Mouse (Mus musculus) monocyte, adult 5-6 weeks (primary cell): Measurements from ENCODE around the gene Rflnb. TPM values are rescaled to one million over a fixed set of nuclear protein-coding genes. Genes with fewer than 3 reads are reported as not detected.
A peak's percentile ranks its signal among the peaks of the same experiment; 100 is the strongest.
"Not testable (repeated sequence)": the region's sequence is repeated elsewhere in the genome, so short reads cannot be mapped to it uniquely, and the experiment has no call there.

Experiments
- ATAC-seq: fragments of 153-309, 156-312 bp; replicated peaks from 2 replicates; pipeline ENCODE4 v1.8.0; 2017; ENCODE audit warnings: mild to moderate bottlenecking; ENCODE audit not compliant: low TSS enrichment, insufficient number of reproducible peaks, severe bottlenecking, poor library complexity, low FRiP score
- total RNA-seq: library from RNA; stranded (forward); fragments of 200-1000, 200-491, 200-594 nt; gene quantifications from 3 replicates; pipeline ENCODE4 v1.2.3, GENCODE M21; 2017

Rflnb gene
- total RNA-seq, 1 experiment from 2014 or later = 29.5 TPM

GRCm38 (mm10) chr11:76040106-76040505, 12.5 kb upstream of the Rflnb start:
- ATAC-seq = no peak

DNA sequence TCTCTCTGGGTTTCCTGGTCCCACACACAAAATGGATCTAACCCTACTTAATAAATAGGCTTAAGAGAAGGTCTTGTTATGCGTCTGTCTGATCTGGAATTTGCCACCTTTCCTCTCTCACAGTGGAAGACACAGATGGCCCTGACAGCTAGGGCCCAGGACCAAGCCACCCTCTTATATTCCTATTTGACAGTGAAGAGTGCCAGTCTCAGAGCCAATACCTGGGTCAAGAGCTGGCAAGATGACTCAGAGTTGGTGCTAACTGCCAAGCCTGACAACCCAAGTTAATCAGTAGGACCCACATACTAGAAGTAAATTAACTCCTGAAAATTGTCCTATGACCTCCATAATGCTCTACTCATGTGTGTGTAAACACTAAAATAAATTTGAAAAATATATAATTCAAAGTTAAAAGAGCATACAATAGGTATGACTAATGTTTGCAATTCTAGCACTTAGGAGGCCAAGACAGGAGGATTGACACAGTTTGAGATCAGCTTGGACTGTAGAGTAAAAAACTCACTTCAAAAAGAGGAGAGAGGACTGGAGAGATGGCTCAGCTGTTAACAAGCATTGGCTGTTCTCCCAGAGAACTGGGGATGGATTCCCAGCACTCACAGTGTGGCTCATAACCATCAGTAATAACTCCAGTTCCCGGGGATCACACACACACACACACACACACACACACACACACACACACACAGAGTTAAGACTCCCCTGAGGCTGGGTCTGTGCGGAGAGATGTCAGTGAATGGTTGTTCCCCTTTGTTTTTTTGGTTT, 11.9 kb upstream of the Rflnb start:
- ATAC-seq = no peak

GRCm38 (mm10) chr11:76037581-76038294, 10.2 kb upstream of the Rflnb start:
- no peak for ATAC-seq

DNA sequence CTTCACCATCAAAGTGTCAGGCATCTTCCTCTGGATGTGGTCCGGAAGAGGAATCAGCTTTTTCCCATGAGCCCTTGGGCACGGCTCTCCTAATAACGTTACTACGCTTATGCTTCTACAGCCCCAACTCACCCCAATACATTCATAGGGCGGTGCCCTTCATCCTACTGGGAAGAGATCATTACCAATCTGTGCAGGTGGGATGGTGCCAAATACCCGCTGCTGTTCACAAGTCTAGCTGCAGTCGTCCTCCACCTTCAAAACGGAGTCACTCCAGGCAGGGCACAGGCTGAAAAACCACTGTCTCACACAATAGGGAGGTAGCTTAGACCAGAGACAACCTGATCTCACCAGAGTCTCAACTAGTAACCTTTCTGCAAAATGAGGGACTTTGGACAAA, 7.6 kb upstream of the Rflnb start:
- no peak for ATAC-seq

- ATAC-seq = peak; percentile 83
Measured at GRCm38 (mm10) chr11:76033836-76034235, 6.3 kb upstream of the Rflnb start.

DNA sequence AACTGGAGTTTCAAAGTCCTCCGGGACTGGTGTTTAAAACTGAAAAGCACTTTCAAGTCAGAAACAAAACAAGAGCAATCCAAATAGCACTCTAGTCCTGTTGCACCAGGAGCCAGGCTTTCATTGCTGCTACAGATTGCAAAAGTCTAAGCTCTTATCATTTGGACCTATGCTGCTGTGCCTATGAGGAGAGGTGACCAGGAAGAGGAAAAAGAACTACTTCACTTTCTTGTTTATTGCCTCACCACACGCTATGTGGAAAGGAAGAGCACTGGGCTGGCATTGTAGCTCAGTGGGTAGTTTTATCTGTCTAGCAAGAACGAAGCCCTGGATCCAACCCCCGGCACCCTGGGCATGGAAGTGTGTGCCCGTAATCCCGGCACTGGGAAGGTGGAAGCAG, 5.8 kb upstream of the Rflnb start:
- ATAC-seq = peak; percentile 82

- peak; percentile 7; the same call in 1 of the 2 replicates for ATAC-seq
Measured at GRCm38 (mm10) chr11:76028072-76028465, 487 bp upstream of the Rflnb start.

GRCm38 (mm10) chr11:76026527-76027138, 949 bp downstream of the Rflnb start:
- ATAC-seq = no peak

- ATAC-seq = no peak
Measured at GRCm38 (mm10) chr11:76025080-76025583, 2.5 kb downstream of the Rflnb start.

- no peak for ATAC-seq
Measured at GRCm38 (mm10) chr11:76020916-76021315, 6.7 kb downstream of the Rflnb start.

- ATAC-seq = no peak
Measured at GRCm38 (mm10) chr11:76019879-76020278, 7.7 kb downstream of the Rflnb start.

- ATAC-seq = no peak
Measured at GRCm38 (mm10) chr11:76015814-76016213, 11.8 kb downstream of the Rflnb start.

DNA sequence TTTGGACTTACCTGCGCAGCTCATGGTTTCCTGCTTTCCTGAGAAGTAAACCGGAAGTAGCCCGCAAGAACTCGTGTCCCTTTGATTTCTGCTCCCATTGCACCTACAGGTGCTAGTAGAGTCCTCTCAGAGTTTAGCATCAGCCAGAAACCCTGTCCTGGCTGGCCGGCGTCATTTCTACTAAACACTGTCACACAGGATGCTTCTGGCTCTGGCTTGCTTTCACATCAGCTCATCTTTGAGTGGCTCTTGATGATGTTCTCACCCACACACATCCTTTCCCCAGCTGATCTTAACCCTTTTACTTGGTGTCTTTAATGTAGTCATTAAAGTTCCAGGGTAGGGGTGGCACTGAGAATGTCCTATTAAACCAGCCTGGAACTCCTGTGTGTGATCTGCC, 12.3 kb downstream of the Rflnb start:
- ATAC-seq = no peak

DNA sequence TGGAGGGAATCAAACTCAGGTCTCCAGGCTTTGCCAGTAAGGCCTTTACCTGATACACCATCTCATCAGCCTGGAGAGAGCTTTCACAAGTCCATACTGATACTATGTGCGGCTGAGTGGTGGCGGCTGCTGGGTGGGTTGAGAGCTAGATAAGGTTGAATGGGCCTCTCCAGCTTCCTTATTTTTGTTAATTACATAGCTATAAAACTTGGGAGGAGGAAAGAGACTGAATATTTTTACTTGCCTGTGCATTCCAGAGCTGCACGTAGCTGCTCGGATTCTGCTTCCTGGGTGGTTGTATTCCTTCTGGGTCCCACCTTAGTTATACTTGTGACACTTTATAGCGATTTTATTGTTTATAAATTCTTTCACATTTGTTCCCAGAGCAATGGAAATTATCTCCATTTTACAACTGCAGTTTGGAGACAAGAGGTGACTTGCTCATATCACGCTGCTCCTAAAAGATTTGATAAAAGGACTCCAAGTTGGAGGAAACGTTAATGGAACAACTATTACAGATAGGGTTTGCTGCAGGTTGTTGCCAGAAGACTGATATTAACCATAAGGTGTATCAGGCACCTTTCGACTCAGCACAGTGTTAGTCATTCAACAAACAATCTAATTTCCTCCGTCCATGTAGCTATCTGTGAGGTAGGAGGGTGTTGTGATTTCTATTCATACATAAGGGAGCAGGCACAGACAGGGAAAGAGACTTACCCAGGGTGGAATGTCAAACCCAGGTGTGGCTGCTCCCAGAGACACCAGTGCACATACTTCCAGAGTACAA, 16.6 kb downstream of the Rflnb start:
- no peak for ATAC-seq

- no peak for ATAC-seq
Measured at GRCm38 (mm10) chr11:76009101-76009500, 18.5 kb downstream of the Rflnb start.

DNA sequence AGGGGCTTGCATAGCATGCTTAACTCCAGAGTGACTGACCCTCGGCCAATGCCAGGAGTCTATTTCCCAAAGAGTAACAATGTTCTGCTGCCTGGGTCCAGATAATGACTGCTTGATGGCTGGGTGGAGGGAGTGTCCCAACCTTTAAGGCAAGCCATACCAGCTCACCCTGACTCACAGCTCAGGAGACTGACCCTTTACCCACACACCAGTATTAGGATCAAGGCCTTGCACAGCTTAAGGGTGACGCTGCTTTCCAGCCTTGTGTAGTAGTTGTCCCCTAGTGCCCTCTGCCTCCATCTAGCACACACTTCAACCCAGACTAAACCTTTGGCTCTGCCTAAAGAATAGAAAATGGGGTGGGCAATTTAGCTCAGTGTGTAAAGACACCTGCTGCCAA, 19.4 kb downstream of the Rflnb start:
- no peak for ATAC-seq

- ATAC-seq = not testable (repeated sequence)
Measured at GRCm38 (mm10) chr11:76004276-76004675, 23.3 kb downstream of the Rflnb start.

DNA sequence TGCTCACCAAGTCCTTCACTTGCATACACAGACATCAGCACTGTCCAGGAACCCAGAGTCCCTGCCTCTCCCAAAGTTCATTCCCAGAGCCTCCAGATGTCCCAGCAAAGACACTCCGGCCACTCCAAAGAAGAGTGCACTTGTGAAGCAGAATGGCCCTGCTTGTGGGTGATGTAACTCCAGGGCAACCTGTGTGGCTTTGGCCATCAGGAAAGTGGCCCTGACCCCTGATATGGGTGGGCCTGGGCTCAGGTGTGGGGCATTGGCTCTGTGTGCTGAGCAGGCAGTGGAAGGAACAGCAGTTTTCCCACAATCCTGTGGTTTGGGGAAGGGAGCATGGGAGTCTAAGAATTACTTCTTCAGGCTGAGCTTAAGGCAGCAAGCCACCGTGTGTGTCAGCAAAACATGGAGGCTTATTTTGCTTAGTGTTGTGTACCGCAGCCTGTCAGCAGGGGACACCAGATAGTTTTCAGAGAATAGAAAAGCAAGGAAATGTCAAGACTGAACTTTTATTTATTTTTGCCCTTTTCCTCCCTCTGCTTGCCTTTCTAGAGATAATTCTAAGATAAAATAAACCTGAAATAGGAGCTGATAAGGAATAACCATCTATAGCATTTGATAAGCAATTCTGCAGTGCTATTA, 26.2 kb downstream of the Rflnb start:
- ATAC-seq = no peak
